ENCODE assay signal across 8 mouse cellular contexts in genomic region chr15:97766594-97767279, GRCm38 (mm10). TPM values are rescaled to one million over a fixed set of nuclear protein-coding genes. Genes with fewer than 3 reads are reported as not detected.
DNase-seq lines count a peak whose midpoint lies in the region; ATAC-seq and TF ChIP-seq lines count a peak whose summit lies in the region.

No protein-coding gene starts in this region.

- no peak for TF ChIP-seq CTCF in E14TG2a.4 (conservative IDR thresholded peaks at IDR 0.05; ENCODE audit: low read length)

- 3% methylated on average over 23 of the region's 23 CpGs for WGBS in hindbrain, embryonic 13.5 days
- WGBS in limb, embryonic 15.5 days, result 14% methylated on average over 23 of the region's 23 CpGs
- WGBS in stomach, embryonic 14.5 days, result 8% methylated on average over 23 of the region's 23 CpGs

- 0 out of 2 replicates have a peak, but pooled peaks have one; percentile 5 for ATAC-seq in hindbrain, embryonic 13.5 days (ENCODE audit: low FRiP score)
- no peak for ATAC-seq in limb, embryonic 15.5 days (ENCODE audit: insufficient number of reproducible peaks, low FRiP score, low TSS enrichment, low read depth)
- ATAC-seq in stomach, embryonic 14.5 days (ENCODE audit: insufficient number of reproducible peaks, insufficient read depth, low FRiP score, low read depth), result no peak

- peaks cover 56% of the 10 kb centered on the region for H3K27me3 ChIP-seq in E14TG2a.4 (ENCODE audit: insufficient read depth, low read length)
- H3K27me3 ChIP-seq in hindbrain, embryonic 13.5 days, result peaks cover 88% of the 10 kb centered on the region
- H3K27me3 ChIP-seq in limb, embryonic 15.5 days, result 0 out of 2 replicates have a peak, but pooled peaks cover 5% of the 10 kb centered on the region
- H3K27me3 ChIP-seq in stomach, embryonic 14.5 days (ENCODE audit: control insufficient read depth, insufficient read depth, low read length), result no peaks in the 10 kb centered on the region

- peak overlapping the region; percentile 69 for H3K9ac ChIP-seq in hindbrain, embryonic 13.5 days
- H3K9ac ChIP-seq in limb, embryonic 15.5 days, result peak overlapping the region; percentile 39; the same call in 1 of the 2 replicates
- H3K9ac ChIP-seq in stomach, embryonic 14.5 days (replicated peaks; ENCODE audit: low read depth, low read length), result peak overlapping the region; percentile 52; the same call in 1 of the 2 replicates

- H3K4me3 ChIP-seq in E14TG2a.4 (replicated peaks; ENCODE audit: low read length), result peak overlapping the region; percentile 79
- peak overlapping the region; percentile 45 for H3K4me3 ChIP-seq in hindbrain, embryonic 13.5 days
- peak overlapping the region; percentile 52 for H3K4me3 ChIP-seq in limb, embryonic 15.5 days
- H3K4me3 ChIP-seq in stomach, embryonic 14.5 days (ENCODE audit: low read depth, low read length), result peak overlapping the region; percentile 45

- peaks cover 7% of the 10 kb centered on the region for H3K9me3 ChIP-seq in E14TG2a.4 (ENCODE audit: low read length)
- no peaks in the 10 kb centered on the region for H3K9me3 ChIP-seq in hindbrain, embryonic 13.5 days
- H3K9me3 ChIP-seq in limb, embryonic 15.5 days, result no peaks in the 10 kb centered on the region
- H3K9me3 ChIP-seq in stomach, embryonic 14.5 days (ENCODE audit: control insufficient read depth, low read depth, low read length), result no peaks in the 10 kb centered on the region

- H3K4me2 ChIP-seq in hindbrain, embryonic 13.5 days, result peak overlapping the region; percentile 88
- H3K4me2 ChIP-seq in limb, embryonic 15.5 days, result peak overlapping the region; percentile 73
- peak overlapping the region; percentile 94 for H3K4me2 ChIP-seq in stomach, embryonic 14.5 days (replicated peaks; ENCODE audit: low read depth, low read length)

- H3K27ac ChIP-seq in hindbrain, embryonic 13.5 days, result peak overlapping the region; percentile 70
- H3K27ac ChIP-seq in limb, embryonic 15.5 days, result peak overlapping the region; percentile 78
- H3K27ac ChIP-seq in stomach, embryonic 14.5 days (ENCODE audit: low read length), result peak overlapping the region; percentile 16; the same call in 1 of the 2 replicates

- peak; percentile 59 to 66 for DNase-seq in cerebellum, postnatal 14 days
- no peak for DNase-seq in cerebellum, adult 9-11 months
- no peak for DNase-seq in urinary bladder, postnatal 14 days (ENCODE audit: low spot score)
- no peak for DNase-seq in urinary bladder, postnatal 36 days (ENCODE audit: low spot score in 2 of 2)

- H3K4me1 ChIP-seq in E14TG2a.4 (replicated peaks; ENCODE audit: low read depth, low read length), result peaks cover 70% of the 10 kb centered on the region
- peaks cover 48% of the 10 kb centered on the region for H3K4me1 ChIP-seq in hindbrain, embryonic 13.5 days (replicated peaks)
- H3K4me1 ChIP-seq in limb, embryonic 15.5 days, result peaks cover 53% of the 10 kb centered on the region
- H3K4me1 ChIP-seq in stomach, embryonic 14.5 days (ENCODE audit: control insufficient read depth, insufficient read depth, low read length), result peaks cover 24% of the 10 kb centered on the region

- no peaks in the 10 kb centered on the region for H3K36me3 ChIP-seq in E14TG2a.4 (ENCODE audit: insufficient read depth, low read length)
- H3K36me3 ChIP-seq in hindbrain, embryonic 13.5 days, result no peaks in the 10 kb centered on the region
- H3K36me3 ChIP-seq in limb, embryonic 15.5 days, result no peaks in the 10 kb centered on the region
- no peaks in the 10 kb centered on the region for H3K36me3 ChIP-seq in stomach, embryonic 14.5 days (ENCODE audit: control insufficient read depth, insufficient read depth, low read length)

RNA-seq across cellular contexts. Expression of gene Rapgef3, which starts 1.0 kb away (rescaled TPM):
- polyA plus RNA-seq in hindbrain, embryonic 13.5 days (2015; fragmentation: Nextera tagmentation; extraction: Ambion mirVana), result 10.4 and 10.8 TPM in 2 replicates
- 9.8 and 10.7 TPM in 2 replicates for polyA plus RNA-seq in limb, embryonic 15.5 days (2015; fragmentation: Nextera tagmentation; extraction: Ambion mirVana)
- polyA plus RNA-seq in stomach, embryonic 14.5 days (2014; fragmentation: Nextera tagmentation; extraction: Ambion mirVana), result 6.1 and 7.5 TPM in 2 replicates

RNA-seq across cellular contexts. Expression of gene Slc48a1, which starts 11.6 kb away (rescaled TPM):
- 59.8 and 62.9 TPM in 2 replicates for polyA plus RNA-seq in hindbrain, embryonic 13.5 days (2015; fragmentation: Nextera tagmentation; extraction: Ambion mirVana)
- polyA plus RNA-seq in limb, embryonic 15.5 days (2015; fragmentation: Nextera tagmentation; extraction: Ambion mirVana), result 58.7 and 59.0 TPM in 2 replicates
- 23.5 and 24.0 TPM in 2 replicates for polyA plus RNA-seq in stomach, embryonic 14.5 days (2014; fragmentation: Nextera tagmentation; extraction: Ambion mirVana)

RNA-seq across cellular contexts. Expression of gene Endou, which starts 35.6 kb away (rescaled TPM):
- 0.21 and 0.29 TPM in 2 replicates for polyA plus RNA-seq in hindbrain, embryonic 13.5 days (2015; fragmentation: Nextera tagmentation; extraction: Ambion mirVana)
- 60.0 and 68.0 TPM in 2 replicates for polyA plus RNA-seq in limb, embryonic 15.5 days (2015; fragmentation: Nextera tagmentation; extraction: Ambion mirVana)
- 0.20 TPM in 1 of 2 replicates, not detected in the other for polyA plus RNA-seq in stomach, embryonic 14.5 days (2014; fragmentation: Nextera tagmentation; extraction: Ambion mirVana)

Comparison
In these comparisons a context has a peak if more than half of its experiments do, and no peak if none do; other contexts are left out.
1. DNase-seq: peak in cerebellum, postnatal 14 days (2 of 2); none in cerebellum, adult 9-11 months (single experiment), urinary bladder, postnatal 14 days (single experiment) and urinary bladder, postnatal 36 days (0 of 2).
2. H3K27ac ChIP-seq: peak in every context shown above with its lines; median percentile 78 in limb, embryonic 15.5 days; 70 in hindbrain, embryonic 13.5 days; 16 in stomach, embryonic 14.5 days.
3. RNA of gene Endou, which starts 35.6 kb away (polyA plus RNA-seq): 60.0 to 68.0 TPM in limb, embryonic 15.5 days; 0.21 to 0.29 TPM in hindbrain, embryonic 13.5 days and 0.20 TPM in stomach, embryonic 14.5 days; every median in the first group is over 10 times any median in the second.
4. Peak in every context shown above with its lines, with median percentiles within 50 percentile points of each other: H3K4me3 ChIP-seq, H3K4me2 ChIP-seq and H3K9ac ChIP-seq.